Mouse (Mus musculus): ENCODE measurements at regions not wholly inside any gene's neighbourhood (a gene's known extent, or its start where the extent isn't known, plus 50 kb on each side); places are given as distances from the start of the nearest gene placed in this dataset.
A peak's percentile ranks its signal among the peaks of the same experiment; 100 is the strongest.
"Not testable (repeated sequence)": the region's sequence is repeated elsewhere in the genome, so short reads cannot be mapped to it uniquely, and the experiment has no call there.

DNA sequence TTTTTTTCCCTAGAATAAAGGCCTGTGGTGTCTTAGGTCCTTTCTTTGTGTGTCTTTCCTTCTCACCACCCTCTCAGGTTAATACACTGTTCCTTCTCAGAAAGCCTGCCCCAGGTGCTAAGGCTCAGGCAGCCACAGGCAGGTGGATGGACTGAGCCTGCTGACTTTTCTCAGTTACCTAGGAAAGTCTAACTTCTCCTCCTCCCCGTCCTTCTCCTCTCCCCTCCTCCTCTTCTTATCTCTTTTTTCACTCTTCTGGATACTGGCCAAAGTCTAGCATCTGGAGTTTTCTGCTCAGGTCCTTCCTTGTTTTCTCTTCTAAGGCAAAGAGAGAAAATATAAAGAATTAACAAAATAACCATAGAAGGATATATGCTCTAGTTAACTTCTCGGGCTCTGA lies 260.5 kb downstream of the Dad1 start:
- no peak for DNase-seq (ENCODE audit: low read depth)

DNA sequence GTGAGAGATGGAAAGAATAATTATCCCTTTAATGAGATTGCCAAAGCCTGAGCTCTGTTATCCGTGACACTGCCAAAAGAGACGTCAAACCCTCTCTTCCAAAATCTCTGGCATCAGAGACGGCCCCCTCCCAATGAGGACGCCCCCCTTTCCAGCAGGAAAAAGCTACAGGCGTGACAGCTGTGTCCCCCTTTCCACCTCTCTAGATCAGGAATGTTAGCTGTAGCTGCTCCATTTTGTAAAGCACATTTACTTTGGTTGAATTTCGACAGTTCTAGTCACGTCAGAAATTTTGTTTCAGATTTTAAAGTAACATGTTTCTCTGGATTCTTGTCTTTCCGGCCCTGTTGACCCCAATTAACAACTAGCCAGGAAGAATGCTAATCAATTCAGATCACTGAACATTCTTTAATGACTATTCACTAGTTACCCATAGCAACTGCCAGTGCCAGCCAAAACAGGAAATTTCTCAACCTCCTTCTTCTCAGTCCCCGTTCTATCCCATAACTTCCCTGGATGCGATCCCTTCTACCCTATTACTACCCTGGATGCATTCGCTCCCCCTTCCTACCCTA lies 261.1 kb downstream of the Dad1 start:
- DNase-seq (ENCODE audit: low read depth) = no peak

GRCm38 (mm10) chr14:53991390-53991789 lies 262.5 kb downstream of the Dad1 start:
- no peak for DNase-seq (ENCODE audit: low read depth)

DNA sequence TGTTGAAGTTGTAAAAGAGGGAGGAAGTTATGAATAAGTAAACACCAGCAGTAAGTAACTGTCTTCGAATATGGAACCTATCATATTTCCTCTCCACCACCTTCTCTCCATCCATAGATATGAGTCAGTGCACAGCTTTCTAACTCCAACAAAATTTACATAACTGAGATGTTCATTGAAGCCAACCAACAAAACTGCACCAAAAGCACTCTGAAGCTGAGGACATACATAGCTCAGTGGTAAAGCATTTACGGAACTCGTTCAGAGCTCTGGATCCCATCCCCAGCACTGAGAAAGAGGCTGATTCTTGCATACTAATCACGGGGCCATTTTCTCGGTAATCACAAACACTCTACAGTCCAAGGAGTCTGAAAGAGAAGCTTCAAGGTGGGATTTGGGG lies 273.1 kb downstream of the Dad1 start:
- no peak for DNase-seq (ENCODE audit: low read depth)

DNA sequence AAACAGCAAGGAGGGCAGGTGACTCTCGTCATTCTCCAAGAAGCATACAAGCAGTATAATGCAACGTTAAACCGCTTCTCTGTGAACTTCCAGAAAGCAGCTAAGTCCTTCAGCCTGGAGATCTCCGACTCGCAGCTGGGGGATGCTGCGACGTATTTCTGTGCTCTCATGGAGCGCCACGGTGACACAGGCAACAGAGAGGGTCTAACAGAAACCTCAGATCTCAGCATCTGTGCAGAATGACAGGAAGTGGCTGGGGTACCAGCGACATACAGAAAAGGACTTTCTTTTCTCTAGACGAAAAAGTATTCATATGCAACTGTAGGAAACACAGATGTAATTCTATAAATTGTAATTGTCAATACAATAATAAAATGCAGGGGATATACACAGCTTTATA lies 292.5 kb downstream of the Dad1 start:
- not testable (repeated sequence) for DNase-seq (ENCODE audit: low read depth)

DNA sequence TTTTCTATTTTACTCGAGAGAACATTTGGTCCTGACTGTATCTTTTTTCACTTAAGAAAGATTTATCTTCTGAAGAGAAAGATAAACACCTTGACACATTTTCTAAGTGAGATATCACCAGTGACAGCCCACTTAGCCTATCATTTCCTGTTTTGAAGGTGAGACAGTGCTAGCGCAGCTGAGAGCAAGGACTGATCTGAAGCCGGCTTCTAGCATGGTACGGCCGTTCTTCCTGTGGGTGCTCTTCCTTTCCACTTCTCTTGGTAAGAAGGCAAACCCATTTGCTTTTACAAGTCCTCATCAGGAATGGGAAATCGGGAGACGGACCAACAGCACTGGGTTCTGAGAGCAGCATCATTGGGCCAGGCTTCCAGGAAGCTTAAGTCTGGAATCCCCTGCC lies 293.1 kb downstream of the Dad1 start:
- DNase-seq (ENCODE audit: low read depth) = no peak

- not testable (repeated sequence) for DNase-seq (ENCODE audit: low read depth)
Measured at GRCm38 (mm10) chr14:53935791-53936231, 318.1 kb downstream of the Dad1 start.

DNA sequence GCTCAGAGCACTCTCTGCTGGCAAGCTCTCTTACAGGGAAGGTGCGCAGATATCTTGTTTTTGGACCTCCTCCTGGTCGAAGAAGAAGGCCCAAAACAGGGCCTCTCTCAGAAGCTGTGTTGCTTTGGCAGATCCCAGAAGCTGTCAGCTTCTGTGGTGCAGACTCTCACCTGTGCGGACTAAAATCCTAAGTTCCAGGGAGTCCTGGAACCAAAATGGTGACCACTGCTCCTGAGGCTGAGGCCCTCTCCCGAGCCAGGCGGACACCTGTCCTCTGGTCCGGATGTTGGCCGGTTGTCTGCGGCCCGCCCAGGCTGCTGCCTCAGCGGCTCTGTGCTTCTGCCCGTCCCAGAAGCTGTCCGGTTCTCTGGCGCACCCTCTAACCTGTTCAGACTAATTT lies 318.6 kb downstream of the Dad1 start:
- DNase-seq (ENCODE audit: low read depth) = not testable (repeated sequence)

DNA sequence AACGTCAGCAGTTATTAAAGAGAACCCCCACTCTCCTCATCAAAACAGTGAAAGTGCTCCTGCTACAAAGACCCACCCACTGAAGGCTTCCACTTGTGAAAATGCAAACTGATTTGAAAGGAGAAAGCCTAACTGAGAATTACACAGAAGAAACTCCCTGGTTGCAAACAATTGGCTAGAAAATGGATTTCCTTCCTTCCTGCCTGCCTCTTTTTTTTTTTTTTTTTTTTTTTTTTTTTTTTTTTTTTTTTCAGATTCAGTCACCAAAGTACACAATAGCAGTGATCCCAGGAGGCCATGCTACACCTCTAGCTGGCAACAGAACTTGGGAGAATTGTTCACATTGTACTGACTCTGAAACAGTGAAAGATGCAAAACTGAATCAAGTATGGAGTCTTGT lies 343.0 kb downstream of the Dad1 start:
- DNase-seq (ENCODE audit: low read depth) = no peak

DNA sequence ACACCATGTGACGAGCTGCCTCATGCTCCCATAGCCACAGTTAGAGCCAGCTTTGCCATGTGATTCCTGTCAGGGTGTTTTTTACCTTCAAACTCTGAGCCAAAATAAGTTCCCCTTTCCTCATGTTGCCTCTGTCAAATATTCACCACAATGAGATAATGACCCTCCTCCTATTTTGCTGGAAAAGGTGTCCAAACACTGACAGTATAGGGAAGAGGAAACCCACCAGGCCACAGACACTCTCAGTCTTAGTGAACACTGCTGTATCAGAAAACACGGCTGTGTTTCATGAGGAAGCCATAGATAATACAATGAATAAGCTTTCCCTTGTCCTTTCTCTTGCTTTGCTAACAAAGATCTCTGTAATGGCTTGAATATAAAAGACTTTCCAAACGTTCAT lies 349.3 kb downstream of the Dad1 start:
- no peak for DNase-seq (ENCODE audit: low read depth)

- DNase-seq (ENCODE audit: low read depth) = no peak
Measured at GRCm38 (mm10) chr14:53901103-53901502, 352.8 kb downstream of the Dad1 start.

- DNase-seq (ENCODE audit: low read depth) = peak; percentile 7
Measured at GRCm38 (mm10) chr14:53881304-53881703, 372.6 kb downstream of the Dad1 start.

- no peak for DNase-seq (ENCODE audit: low read depth)
Measured at GRCm38 (mm10) chr14:53876581-53876980, 377.3 kb downstream of the Dad1 start.

GRCm38 (mm10) chr14:53875736-53876135 lies 378.2 kb downstream of the Dad1 start:
- DNase-seq (ENCODE audit: low read depth) = no peak

- no peak for DNase-seq (ENCODE audit: low read depth)
Measured at GRCm38 (mm10) chr14:53847049-53847448, 406.9 kb downstream of the Dad1 start.

DNA sequence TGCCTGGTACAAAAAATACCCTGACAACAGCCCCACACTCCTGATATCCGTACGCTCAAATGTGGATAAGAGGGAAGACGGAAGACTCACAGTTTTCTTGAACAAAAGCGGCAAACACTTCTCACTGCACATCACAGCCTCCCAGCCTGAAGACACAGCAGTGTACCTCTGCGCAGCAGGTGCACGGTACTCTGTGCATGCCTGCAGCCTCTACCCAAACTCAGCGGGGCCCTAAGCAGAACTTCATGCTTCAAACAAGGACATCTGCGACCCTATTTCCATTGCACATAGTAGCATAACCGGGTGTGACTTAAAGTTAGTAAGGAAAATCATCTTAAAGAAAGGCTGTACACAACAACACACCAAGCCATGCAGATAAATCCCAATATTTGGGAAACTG lies 408.3 kb downstream of the Dad1 start:
- no peak for DNase-seq (ENCODE audit: low read depth)

DNA sequence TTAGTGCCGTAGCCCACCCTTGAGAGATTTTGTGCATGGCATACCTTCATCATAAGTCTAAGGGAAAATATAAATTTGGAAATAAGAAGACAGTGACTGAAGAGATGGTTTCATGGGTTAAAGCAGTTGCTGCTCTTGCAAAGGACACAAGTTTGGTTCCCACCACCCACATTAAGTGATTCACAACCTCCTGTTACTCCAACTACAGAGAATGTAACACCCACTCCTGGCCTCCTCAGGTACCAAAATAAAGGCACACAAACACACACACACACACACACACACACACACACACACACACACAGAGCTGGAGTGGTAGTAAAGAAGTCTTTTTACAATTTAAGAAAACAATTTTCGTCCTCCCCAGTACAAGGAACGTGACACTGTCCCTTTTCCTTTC lies 421.4 kb downstream of the Dad1 start:
- no peak for DNase-seq (ENCODE audit: low read depth)

GRCm38 (mm10) chr14:53831651-53832050 lies 422.3 kb downstream of the Dad1 start:
- no peak for DNase-seq (ENCODE audit: low read depth)

- no peak for DNase-seq (ENCODE audit: low read depth)
Measured at GRCm38 (mm10) chr14:53830717-53831116, 423.2 kb downstream of the Dad1 start.

- DNase-seq (ENCODE audit: low read depth) = no peak
Measured at GRCm38 (mm10) chr14:53826782-53827181, 427.1 kb downstream of the Dad1 start.

DNA sequence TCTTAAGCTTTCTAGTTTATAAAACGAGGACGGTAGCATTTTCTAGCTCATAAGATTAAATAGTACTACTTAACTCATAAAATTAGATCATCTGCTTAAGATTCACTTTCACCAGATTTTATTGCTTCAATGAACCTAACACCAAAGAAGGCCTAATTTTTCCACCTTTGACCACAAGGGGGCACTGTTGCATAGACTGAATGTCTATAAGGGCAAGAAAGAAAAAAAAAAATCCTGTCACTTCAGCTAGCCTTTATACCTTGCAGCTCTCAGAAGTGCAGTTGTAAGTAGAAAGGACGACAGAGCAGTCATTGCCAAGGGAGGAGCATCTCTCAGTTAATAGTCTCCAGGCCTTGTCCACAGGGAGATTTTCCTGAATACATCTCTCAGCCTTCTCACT lies 447.7 kb downstream of the Dad1 start:
- peak; percentile 61 for DNase-seq (ENCODE audit: low read depth)

- DNase-seq (ENCODE audit: low read depth) = peak; percentile 71
Measured at GRCm38 (mm10) chr14:53803698-53804620, 449.9 kb downstream of the Dad1 start.

- no peak for DNase-seq (ENCODE audit: low read depth)
Measured at GRCm38 (mm10) chr14:53802547-53802946, 451.4 kb downstream of the Dad1 start.
